Mouse (Mus musculus): ENCODE results near the gene Slc35b4.

Slc35b4 gene

GRCm38 (mm10) chr6:34170844-34171494 is 5.9 kb downstream of the Slc35b4 start:
- no peak for DNase-seq

- no peak for DNase-seq
Observed at GRCm38 (mm10) chr6:34168834-34169233, 8.1 kb downstream of the Slc35b4 start.

GRCm38 (mm10) chr6:34163014-34163413 is 13.9 kb downstream of the Slc35b4 start:
- DNase-seq = no peak

GRCm38 (mm10) chr6:34162607-34163006 is 14.3 kb downstream of the Slc35b4 start:
- DNase-seq = no peak

GRCm38 (mm10) chr6:34161511-34161910 is 15.4 kb downstream of the Slc35b4 start:
- no peak for DNase-seq

- DNase-seq = no peak
Observed at GRCm38 (mm10) chr6:34160816-34161310, 16.0 kb downstream of the Slc35b4 start.

- DNase-seq = no peak
Observed at GRCm38 (mm10) chr6:34159998-34160815, 16.7 kb downstream of the Slc35b4 start.

GRCm38 (mm10) chr6:34156841-34157748 is 19.8 kb downstream of the Slc35b4 start:
- DNase-seq = no peak

GRCm38 (mm10) chr6:34156057-34156456 is 20.9 kb downstream of the Slc35b4 start:
- no peak for DNase-seq

GRCm38 (mm10) chr6:34155137-34155804 is 21.6 kb downstream of the Slc35b4 start:
- DNase-seq = peak in 1 of 2 experiments; percentile 8

- peak; percentile 49 to 55 for DNase-seq
Observed at GRCm38 (mm10) chr6:34154202-34154601, 22.7 kb downstream of the Slc35b4 start.

- DNase-seq = peak in 1 of 2 experiments; percentile 8
Observed at GRCm38 (mm10) chr6:34153069-34154052, 23.6 kb downstream of the Slc35b4 start.

GRCm38 (mm10) chr6:34149821-34150220 is 27.1 kb downstream of the Slc35b4 start:
- DNase-seq = no peak

GRCm38 (mm10) chr6:34149066-34149465 is 27.8 kb downstream of the Slc35b4 start:
- no peak for DNase-seq

- no peak for DNase-seq
Observed at GRCm38 (mm10) chr6:34148639-34149038, 28.3 kb downstream of the Slc35b4 start.

GRCm38 (mm10) chr6:34148021-34148420 is 28.9 kb downstream of the Slc35b4 start:
- DNase-seq = no peak

- DNase-seq = no peak
Observed at GRCm38 (mm10) chr6:34146042-34146441, 30.9 kb downstream of the Slc35b4 start.

GRCm38 (mm10) chr6:34142931-34143330 is 34.0 kb downstream of the Slc35b4 start:
- no peak for DNase-seq

GRCm38 (mm10) chr6:34138366-34138765 is 38.5 kb downstream of the Slc35b4 start:
- no peak for DNase-seq

- no peak for DNase-seq
Observed at GRCm38 (mm10) chr6:34132391-34132790, 44.5 kb downstream of the Slc35b4 start.

GRCm38 (mm10) chr6:34129261-34129660 is 47.6 kb downstream of the Slc35b4 start:
- DNase-seq = no peak
